Mouse (Mus musculus): Measurements from ENCODE around the gene Gm4924.

The Gm4924 gene

DNA sequence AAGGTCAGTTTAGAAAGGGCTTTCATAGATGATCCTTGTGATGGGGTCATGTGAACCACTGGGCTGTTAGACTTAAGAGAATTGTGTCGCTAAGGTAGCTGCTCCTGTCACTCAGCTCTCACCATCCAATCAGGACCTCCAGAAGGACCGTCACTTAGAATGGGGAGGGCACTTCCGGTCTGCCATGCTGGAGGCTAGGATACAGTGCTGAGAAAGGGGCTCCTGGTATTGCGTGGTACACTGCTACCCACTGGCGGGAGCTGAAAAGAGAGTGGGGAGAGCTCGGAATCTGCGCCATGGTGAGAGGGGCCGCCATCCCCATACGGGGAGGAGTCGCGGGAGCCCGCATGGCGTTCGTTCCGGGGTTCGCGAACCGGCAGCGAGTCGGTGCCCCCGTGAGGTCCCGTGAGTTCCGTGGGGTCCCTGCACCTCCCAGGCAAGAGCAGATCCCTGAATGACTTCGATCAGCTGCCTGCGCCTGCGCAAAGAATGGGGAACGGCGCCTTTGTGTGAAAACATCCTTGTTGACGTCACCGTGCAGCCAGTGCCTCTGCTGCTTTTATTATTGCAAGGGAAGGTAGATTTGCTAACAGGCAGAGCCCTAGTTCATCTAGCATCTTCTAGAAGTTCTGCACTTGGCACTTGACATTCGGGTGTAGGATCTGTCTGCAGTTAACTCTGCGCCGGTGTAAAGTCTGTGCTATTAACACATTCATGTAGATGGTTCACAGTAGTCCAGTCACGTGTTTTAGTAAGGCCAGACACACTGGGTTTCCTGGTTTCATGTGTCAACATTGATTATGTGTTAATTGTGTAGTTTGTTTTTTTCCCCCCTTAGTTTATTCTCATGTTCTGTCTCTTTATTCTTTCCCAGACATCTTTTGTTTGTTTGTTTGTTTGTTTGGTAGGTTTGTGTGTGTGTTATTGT is at the start of gene Gm4924:
Gene Gm4924, plus strand, starts transcription at position 173 of the 928 bp plus-strand sequence.
- DNase-seq (ENCODE audit: low read depth, low spot score) = peak; percentile 26

DNA sequence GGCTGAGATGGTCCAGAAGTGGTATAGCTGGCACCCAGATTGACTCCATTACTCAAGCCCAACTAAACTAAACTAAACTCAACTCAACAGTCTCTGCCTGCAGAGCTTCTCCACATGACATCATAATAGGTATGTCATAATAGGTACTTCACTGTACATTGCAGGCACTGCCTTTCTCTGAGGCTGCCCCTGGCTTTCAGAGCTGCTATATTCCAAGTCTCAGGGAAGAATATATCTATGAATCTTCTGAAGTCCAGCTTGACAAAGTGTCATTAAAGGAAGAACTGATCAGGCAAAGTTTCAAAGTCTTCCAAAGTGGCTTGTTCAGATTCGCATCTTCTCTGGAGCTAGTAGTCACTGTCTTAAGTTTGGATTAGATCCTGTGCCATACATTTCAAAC is 37.6 kb upstream of the Gm4924 start, which contains the start of gene 4932415D10Rik:
Gene 4932415D10Rik, minus strand, starts transcription at position 101 of the 400 bp plus-strand sequence.
- no peak for DNase-seq (ENCODE audit: low read depth, low spot score)

DNA sequence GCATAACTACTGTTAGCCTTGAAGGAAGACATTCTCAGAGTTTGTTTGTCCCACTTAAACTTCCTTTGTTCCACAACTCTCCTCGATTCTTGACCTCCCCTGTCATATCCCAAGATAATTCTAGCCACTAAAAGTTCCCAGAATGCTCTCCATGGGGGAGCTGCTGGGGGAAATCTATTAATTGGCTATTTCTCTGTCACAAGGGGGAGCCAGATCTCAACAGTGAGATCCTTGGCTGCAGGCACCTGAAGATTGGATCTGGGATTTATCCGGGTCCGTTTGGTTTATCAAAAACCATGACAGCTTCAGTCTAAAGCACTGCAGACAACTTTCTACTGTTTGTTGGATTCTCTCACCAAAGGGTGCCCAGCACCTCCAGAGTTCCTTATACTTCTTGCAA is 33.9 kb upstream of the Gm4924 start:
- no peak for DNase-seq (ENCODE audit: low read depth, low spot score)

DNA sequence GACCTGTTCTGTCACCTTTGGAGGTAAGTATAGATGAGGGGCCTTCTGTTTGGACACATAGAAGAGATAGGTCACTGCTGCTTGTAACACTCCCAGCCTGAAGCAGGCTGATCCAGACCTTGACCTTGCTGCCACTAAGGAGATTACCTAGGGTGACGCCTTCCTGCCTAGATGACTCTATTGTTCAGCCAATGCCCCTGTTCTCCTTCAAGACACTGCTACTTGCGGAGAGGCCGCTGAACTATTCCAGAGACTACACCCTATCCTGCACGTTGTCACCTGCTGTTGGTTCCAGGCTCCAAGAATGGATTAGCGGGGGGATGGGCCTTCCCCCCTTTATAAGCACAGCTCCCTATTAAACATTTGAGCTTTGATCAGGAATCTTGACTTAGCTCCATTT is 24.2 kb upstream of the Gm4924 start:
- no peak for DNase-seq (ENCODE audit: low read depth, low spot score)

DNA sequence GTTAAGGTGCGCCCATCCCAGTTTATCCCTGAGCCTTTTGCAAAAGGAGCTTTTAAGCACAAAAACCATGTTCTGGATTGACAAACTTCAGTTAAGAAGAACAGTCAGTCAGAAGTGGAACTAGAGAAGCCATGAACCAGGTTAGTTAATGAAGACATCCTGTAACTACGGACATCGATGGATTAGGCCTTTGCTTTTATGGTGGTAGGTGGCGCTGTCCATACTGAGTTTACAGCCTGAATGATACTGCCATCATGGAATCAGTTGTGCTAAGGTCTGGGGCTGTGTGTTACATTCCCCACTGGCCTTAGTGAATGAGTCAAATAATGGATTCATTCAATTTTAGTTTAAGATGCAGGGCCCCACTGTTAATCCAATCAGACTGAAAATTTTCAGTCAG is 1.3 kb downstream of the Gm4924 start:
- no peak for DNase-seq (ENCODE audit: low read depth, low spot score)

DNA sequence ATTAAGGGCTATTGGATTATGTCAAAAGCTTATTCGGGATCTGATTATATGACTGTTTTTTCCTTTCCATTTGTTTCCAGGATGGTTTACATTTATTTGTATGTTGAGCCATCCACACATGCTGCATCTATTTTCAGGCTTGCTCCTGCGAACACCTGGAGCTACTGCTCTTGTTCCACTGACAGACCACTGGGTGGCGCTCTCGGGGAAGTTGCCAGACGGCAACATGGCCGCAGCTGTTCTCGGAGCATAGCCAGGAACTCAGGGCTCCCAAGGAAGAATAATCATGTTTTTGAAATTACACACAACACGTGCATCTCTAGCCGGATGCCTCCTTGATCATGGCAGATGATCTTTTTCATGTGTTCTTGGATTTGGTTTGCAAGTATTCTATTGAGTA is 7.9 kb downstream of the Gm4924 start:
- no peak for DNase-seq (ENCODE audit: low read depth, low spot score)

DNA sequence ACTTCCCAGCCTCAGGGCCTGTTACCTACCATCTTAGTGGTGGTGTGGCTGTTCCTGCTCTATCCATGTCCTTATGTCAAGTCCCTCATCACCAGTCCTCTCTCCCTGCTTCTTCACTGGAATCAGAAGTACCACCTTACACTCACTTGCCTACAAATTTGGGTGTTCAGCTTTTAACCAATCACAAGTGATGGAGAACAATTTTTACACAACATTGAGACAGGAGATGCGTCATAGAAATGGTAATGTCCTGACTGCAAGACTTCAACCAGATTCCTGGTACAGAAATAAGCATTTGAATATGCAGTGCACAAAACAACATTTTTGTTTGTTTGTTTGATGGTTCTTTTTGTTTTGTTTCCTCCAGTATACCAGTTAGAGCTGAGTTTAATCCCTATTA is 28.9 kb downstream of the Gm4924 start:
- no peak for DNase-seq (ENCODE audit: low read depth, low spot score)

DNA sequence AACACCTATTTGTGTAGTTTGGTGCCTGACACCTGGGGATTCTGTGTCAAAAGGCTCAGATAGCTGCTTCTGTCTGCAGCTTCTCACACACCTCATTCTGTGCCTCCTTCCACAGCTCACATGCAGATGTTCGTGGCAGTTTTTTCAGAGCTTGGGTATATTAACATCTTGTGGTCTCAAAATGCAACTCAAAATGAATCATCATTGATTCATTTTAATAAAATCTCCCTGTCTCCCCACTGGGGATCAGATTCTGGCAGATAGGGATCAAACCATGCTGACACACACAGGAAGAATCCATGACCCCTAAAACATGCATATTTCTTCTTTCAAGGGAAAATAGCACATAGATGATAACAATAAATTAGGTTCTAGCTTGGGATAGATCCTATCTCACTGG is 55.5 kb downstream of the Gm4924 start:
- DNase-seq (ENCODE audit: low read depth, low spot score) = no peak

DNA sequence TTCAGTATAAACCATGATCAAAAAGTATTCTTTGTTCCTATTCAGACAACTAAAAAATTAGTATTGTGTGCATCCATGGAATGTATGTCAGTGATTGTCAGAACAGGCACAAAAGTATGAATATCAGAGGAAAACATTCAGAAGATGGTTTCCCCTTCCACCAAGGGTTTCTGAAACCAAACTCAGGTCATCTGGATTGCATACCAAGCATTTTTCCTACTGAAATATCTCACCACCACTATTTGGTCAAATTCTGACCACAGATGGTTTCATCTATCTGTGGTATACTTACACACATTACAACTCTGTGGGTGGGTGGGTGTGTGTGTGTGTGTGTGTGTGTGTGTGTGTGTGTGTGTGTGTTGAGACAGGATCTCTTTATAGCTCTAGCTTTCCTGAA is 69.6 kb downstream of the Gm4924 start:
- no peak for DNase-seq (ENCODE audit: low read depth, low spot score)
